Mouse (Mus musculus) lung, adult 2 months (tissue): ENCODE measurements around the gene Hspa12a.

Source experiments
- CTCF ChIP-seq: fragments of 200-500 bp; IDR thresholded peaks from 2 replicates; pipeline ENCODE4 v1.5.1; 2011; ENCODE audit warnings: mild to moderate bottlenecking, low read length, control low read depth; ENCODE audit not compliant: insufficient read depth
- POLR2A ChIP-seq: fragments of 200-500 bp; IDR thresholded peaks from 2 replicates; pipeline ENCODE4 v1.6.1; 2011; ENCODE audit warnings: low read depth, mild to moderate bottlenecking, control low read depth, low read length, borderline replicate concordance; ENCODE audit errors: extremely low read depth

DNA sequence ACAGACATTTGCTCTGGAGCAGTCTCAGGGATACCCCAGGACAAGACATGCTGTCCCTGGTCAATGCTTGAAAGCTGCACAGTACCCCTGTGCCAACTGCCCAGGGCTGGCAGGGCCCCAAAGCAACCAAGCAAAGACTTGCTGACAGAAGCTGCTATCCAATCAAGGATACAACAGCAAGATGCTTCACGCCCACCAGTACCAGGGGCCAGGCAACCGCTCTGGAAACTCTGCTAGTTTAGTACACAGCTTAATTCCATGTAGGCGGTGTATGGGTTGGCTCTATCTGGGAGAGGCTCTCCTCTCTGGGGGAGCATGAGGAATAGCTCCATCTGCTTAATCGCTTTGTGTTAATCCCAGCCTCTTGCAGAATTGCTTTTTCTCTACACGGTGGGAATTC lies 113.9 kb downstream of the Hspa12a start:
- TF ChIP-seq POLR2A (no peak), CTCF (no peak)
